Mouse (Mus musculus) right cerebral cortex, postnatal 10 days (tissue): ENCODE measurements around the gene Chpf.

Source experiments
- DNase-seq, 2 experiments: peaks; one replicate each; pipeline ENCODE4 v3.0.0; 2021; ENCODE audit warnings: low spot score in 2 of 2

Chpf gene

GRCm38 (mm10) chr1:75478916-75479634 is at the start of gene Chpf, which contains the start of gene Tmem198:
TSS of gene Chpf (minus strand) at chr1:75479307.
TSS of gene Tmem198 (plus strand) at chr1:75479532.
- peak; percentile 99 for DNase-seq

DNA sequence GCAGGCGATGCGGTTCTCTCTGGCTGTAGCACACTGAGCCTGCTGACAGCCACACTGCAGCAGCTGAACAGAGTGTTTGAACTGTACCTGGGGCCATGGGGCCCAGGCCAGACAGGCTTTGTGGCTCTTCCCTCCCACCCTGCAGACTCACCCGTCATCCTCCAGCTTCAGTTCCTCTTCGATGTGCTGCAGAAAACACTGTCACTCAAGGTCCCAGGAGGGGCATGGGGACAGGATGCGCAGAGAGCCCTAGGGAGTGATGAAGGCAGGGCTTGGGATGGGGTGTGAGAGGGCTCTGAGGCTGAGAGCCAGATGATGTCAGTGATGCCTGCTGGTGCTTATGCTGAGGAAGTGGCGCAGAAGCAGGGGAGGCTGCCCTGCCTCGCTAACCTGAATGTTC is 45.6 kb upstream of the Chpf start:
- DNase-seq = no peak

DNA sequence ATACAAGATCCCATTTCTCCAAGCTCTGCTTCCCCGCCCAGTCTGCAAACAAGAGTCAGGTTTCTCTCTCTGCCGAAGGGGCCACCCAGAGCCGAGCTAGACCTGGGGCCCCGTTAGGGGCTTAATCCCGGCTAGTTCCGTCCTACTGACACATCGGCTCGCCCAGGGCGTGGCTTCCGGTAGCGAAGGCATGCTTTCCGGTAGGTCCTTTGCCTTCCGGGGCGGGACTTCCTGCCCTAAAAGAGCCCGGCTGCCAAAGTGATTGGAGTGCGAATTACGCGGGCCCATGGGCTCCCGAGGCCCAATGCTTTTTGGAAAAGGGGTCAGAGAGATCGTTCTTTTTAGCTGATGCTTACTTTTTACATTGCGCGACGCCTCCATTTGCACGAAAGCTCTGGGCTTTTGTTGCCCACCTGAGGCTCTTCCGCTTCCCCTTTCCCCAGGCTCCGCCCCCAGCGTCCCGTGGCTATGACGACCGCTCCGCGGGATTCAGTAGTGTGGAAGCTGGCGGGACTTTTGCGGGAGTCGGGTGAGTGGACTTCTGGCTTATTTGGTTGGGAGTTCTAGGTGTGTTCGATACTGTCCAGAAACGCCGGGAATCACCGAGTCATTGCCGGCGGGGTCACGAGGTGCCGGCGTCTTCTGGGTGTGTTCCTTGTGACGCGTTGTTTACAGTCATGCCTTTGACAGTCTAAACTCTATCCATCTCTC is 42.4 kb upstream of the Chpf start, which contains the start of gene Stk11ip:
Gene Stk11ip, plus strand, starts transcription at position 209 of the 711 bp plus-strand sequence.
- DNase-seq = peak; percentile 93 to 95

GRCm38 (mm10) chr1:75519576-75519975 is 40.5 kb upstream of the Chpf start:
- DNase-seq = no peak

- DNase-seq = no peak
These were observed 39.3 kb upstream of the Chpf start for GRCm38 (mm10) chr1:75518427-75518826.

GRCm38 (mm10) chr1:75517984-75518383 is 38.9 kb upstream of the Chpf start:
- no peak for DNase-seq

DNA sequence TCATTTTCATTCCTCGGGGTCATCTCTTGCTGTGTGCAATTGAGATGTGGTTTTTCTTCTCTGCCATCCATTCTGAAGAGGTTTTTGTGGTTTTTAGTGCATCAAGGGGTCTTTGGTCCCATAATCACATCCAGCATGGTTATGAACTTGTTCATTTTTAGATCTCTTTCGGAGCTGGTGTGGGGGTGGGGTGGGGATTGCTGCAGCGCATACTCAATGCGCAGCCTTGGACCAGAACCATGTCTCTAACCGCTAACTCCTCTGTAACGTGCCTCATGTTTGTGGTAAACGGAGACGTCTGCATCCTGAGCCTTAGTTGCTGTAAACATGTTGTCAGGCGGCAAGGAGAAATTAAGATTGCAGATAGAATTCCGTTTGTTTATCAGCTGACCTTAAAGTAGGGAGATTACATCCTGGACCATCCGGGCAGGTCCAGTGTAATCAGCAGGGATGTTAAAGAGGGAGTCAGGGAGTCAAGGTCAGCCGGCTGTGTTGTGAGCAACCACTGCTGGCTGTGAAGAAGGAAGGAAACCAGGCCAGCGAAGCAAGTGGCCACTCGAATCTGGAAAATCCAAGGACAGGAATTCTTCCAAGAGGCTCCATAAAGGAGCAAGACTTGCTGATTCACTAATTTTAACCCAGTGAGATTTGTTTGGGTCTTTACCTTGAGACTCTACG is 37.7 kb upstream of the Chpf start:
- DNase-seq = no peak

- DNase-seq = no peak
These were observed 33.4 kb upstream of the Chpf start for GRCm38 (mm10) chr1:75512550-75512949.

DNA sequence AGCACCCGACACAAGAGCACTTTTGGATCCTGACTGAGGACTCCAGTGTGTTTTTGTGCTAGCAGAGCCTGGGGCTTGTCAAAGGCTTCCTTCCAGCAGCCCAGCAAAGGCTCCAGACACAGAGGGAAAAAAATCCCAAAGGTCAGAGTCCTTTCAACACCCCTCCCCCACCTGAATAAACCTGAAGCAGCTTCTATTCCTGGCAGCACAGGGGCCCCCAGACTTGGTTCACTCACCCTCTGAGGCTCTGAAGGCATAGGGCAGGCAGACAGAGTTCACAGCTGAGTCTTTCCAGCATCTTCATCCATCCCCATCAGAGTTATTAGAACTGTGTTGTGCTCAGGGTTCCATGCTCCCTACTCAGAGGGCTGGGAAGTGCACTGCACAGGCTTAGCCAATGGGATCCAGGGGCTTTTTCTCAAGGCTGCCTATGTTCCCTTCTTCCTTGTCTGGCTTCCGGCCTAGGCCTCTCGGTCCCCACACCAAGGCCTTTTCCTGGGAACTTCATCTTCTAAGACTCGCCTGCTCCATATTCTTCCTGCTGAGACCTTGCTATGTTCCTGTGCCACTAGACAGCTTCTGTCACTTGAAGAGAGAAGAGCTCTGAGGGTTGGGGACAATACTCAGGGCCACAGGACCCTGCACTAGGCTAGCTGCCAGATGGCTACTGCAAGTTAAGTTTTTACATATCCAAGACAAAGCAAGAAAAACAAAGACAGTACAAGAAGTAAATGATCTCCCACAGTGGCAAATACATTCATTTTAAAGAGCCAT is 32.5 kb upstream of the Chpf start:
- no peak for DNase-seq

- no peak for DNase-seq
These were observed 31.0 kb upstream of the Chpf start for GRCm38 (mm10) chr1:75510154-75510553.

- DNase-seq = no peak
These were observed 30.5 kb upstream of the Chpf start for GRCm38 (mm10) chr1:75509586-75509985.

- peak in 1 of 2 experiments; percentile 47 for DNase-seq
These were observed 27.9 kb upstream of the Chpf start, which contains the start of gene Inha for GRCm38 (mm10) chr1:75507006-75507405. TSS of gene Inha (plus strand) at chr1:75507077.

- DNase-seq = peak; percentile 75 to 79
These were observed 27.1 kb upstream of the Chpf start, which contains the start of gene Obsl1 for GRCm38 (mm10) chr1:75505956-75506831. TSS of gene Obsl1 (minus strand) at chr1:75506452.

DNA sequence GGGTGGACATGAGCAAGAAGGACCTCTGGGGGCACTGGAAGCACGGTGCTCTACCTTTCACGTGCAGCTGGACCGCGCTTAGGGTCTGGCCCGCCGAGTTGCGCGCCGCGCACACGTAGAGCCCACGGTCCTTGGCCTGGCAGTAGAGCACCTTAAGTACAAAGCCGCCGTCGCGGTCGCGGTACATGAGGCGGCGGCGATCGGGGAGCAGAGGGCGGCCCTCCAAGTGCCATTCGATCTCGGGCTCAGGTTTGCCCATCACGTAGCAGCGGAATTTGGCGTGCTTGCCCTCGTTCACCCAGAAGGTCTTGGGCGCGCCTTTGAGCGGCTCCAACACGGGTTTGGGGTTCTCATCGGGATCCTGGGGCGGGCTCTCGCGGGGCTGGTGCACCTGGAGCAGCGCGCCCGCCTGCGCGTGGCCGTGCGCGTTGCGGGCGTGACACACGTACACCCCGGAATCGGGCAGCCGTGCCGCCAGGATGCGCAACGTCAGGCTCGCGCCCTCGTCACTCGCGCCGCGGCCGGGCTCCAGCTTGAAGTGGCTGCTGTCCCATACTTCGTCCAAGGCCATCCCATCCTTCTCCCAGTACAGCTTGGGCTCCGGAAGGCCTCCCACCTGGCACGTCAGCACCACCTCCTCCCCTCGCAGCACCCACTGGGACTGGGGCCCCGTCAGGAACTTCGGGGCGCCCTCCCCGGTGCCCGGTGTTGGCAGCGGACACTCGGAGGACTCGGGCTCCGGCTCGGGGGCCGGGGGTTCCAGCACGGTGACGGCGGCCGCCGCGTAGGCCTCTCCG is 26.2 kb upstream of the Chpf start:
- peak; percentile 87 to 90 for DNase-seq

- peak in 1 of 2 experiments; percentile 48 for DNase-seq
These were observed 25.3 kb upstream of the Chpf start for GRCm38 (mm10) chr1:75504256-75505045.

- peak in 1 of 2 experiments; percentile 33 for DNase-seq
These were observed 24.5 kb upstream of the Chpf start for GRCm38 (mm10) chr1:75503651-75503980.

DNA sequence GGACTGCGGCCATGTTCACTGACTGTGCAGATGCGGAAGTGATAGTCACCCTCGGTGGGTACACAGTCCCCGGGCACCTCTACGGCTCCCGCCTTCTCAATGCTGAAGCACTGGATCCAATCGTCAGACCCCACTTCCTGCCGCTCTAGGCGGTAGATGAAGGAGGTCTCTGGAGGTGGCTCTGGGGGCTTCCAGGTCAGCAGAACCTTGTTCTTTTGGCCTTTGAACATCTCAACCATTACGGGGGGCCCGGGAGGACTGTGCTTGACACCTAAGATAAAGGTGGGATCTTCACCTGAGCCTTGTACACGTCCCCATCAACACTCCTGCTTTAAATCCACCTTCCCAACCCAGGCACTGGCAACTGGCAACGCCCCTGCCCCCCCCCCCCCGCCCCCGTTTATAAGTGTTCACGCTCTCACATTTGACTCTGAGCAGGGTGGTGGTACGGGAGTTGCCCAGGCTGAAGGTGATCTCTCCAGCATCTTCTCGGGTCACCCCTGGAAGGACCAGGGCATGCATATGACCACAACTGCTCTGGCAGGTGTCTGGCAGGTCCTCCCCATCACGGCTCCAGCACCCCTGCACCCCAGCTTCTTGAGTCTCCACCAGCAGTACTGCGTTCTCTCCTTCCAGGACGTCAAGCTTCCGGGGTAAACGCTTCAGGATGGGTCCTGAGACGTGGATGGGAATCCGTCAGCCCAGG is 24.0 kb upstream of the Chpf start:
- DNase-seq = no peak

GRCm38 (mm10) chr1:75501905-75502304 is 22.8 kb upstream of the Chpf start:
- DNase-seq = no peak
